Mouse (Mus musculus): Measurements from ENCODE around the gene Socs2.

Gene Socs2

DNA sequence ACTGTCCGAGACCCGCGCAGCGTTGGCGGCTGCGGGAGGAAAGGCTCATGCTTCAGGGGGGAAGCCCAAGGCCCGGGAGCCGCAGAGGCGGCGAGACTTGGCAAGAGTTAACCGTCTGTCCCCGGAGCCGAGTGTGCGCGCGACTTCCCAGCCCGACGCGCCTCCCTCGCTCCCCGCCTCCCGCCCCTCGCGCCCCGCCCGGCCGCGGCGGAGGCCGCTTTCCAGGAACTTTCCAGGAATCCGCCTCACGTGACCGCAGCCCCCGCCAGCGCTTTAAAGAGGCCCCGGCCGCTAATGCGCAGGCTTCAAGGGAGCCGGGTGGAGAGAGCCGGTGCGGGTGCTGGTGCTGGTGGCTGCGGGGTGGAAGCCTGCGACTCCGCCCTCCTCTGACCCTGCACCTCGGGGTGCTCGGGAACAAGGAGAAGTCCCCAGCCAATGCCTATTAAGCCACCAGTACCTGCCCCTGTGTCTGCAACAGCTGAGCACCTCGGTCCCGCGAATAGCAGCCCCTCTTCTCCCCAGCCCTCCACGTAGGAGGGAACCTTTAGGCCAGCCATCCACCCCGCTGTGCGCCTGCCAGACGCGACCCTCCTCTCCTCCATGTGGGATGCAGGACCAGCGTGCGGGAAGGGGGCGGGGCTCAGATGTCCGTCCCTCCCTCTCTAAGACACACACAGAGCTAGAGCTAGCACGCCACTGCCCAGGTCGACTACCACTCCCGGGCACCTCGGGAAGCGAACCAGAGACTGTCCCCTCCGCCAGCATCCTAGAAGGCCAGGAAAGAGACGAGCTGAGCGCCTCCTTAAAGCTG, at the start of gene Socs2:
Gene Socs2, minus strand, starts transcription at position 496 of the 811 bp plus-strand sequence.
- peak; percentile 54 to 58 for DNase-seq

DNA sequence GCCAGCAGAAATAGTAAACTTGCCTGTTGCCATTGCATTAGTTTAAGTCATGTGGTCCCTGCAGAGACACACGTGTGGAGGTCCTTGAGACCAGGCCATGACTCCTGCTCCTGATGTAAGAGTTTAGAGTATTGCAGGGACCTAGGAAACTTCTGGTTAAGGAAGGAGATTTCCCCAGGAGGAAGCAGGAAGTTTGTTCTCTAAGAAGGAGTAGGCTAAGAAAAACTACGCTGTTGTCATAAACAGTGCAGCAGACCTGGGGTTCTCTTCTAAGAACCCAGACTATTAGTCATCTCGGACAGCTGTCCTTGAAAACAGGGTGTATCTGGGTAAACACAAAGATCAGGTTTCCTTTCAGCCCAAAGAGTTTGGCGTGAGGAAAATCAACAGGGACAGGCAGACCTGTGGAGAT, 48.5 kb upstream of the Socs2 start:
- no peak for DNase-seq

DNA sequence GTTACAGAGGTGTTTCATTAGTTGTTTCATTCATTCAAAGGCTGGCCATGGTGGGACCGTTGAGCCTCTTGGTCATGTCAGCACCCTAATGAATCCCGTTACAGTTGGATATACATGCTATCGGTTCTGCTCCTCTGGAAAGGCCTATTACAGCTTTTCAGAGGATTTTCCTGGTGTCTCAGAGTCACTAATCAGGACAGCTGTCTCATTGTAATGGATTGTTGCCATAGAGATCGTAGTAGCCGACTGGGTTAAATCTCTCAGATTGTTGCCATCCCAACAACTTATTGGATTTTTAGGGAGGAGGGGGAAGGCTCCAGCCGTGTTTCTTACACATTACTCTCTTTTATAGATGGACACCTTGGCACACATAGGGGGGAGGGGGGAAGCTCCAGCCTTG, 47.5 kb upstream of the Socs2 start:
- DNase-seq, result no peak

DNA sequence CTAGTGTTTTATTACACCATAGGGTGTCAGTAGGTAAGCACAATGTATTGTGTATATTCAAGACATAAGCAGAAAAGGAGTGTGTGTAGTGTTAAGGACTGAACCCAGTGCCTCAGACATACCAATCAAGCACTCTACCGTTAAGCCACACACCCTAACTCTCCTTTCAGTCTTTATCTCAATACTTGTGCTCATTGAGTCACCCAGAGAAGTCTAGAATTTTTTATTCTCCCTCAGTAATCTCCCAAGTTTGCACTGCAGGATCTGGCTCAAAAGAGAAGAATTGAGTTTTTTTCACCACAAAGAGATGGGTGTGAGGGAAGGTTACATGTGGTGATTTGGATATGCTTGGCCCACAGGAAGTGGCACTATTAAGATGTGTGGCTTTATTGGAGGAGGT, 45.3 kb upstream of the Socs2 start:
- DNase-seq, result no peak

DNA sequence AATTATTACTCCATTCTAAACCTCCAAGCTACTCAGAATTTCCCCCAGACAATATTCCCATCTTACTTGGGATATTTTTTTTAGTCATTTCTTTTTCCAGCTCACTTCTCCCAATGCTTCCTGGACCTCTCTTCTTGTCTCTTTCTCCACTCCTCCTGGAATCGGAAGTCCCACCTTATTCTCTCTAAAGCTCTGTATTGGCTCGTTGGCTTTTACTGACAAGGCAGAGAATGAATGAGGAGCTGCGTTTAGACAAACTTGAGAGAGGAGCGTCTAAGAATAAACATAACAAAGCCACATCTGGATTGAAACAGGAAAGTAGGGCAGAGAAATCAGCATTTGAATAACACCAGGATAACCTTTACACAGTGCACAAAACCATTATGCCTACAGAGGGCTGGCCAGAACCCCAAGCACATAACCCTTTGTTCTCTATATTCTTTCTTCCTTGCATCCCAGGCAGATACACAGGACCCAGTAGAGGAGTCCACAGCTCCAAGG, 44.1 kb upstream of the Socs2 start:
- DNase-seq, result no peak

DNA sequence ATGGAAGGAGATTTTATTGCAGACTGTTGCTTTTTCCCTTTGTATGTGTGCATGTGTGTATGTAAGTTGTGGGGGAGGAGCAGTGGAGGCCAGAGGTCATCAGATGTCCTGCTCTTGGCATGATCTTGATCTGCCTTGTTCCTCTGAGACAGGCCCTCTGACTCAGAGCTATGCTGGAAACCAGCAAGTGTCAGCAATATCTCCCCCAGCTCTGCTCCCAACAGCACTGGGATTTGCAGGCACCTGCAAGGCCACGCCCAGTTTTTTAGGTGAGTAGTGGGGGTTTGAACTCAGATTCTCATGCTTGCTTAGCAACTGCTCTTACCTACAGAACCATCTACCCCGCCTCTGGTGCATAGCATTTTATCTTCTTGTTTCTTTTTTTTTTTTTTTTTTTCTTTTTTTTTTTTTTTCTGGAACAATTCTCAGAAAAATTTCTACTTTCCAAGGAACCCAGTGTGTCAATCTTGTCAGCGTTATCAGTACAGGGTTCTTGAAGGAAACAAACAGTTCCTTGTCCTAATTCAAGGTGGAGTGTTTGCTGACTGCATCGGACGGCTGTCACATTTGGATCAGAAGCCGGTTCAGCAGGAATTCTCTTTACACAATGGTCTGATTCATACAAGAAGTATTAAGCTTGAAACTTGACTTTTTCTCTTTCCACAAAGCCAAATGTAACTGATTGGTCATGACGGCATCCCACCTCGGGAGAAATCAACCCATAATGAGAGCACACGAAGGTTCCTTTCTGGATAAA, 41.2 kb upstream of the Socs2 start:
- no peak for DNase-seq

DNA sequence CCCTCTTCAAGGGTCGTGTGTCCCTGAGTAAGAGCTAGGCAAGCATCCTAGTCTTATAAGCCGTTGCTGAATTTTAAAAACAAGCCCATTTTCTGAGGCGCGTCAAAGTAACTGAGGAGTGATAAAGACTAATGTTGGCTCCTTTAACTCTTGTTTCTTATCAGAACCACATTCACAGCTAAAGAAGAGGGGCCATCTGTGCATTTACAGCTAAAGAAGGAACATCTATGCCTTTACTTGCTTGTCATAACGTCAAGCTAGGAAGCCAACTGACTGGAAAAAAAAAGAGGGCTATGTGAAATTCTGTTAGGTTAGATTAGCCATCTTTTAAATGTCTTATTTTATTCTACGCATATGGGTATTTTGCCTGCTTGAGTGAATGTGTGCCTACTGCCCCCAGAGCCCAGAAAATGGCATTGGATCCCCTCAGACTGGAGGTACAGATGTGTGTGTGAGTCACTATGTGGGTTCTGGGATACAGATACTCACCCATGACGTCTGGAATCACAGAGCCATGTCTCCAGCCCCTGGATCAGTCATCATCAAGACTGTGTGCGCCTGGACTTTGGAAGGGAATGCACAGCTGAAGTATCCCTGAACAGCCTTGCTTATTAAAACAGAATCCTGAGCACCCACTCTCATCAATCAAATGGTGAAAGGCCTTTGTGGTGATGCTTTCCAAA, 40.5 kb upstream of the Socs2 start:
- no peak for DNase-seq

DNA sequence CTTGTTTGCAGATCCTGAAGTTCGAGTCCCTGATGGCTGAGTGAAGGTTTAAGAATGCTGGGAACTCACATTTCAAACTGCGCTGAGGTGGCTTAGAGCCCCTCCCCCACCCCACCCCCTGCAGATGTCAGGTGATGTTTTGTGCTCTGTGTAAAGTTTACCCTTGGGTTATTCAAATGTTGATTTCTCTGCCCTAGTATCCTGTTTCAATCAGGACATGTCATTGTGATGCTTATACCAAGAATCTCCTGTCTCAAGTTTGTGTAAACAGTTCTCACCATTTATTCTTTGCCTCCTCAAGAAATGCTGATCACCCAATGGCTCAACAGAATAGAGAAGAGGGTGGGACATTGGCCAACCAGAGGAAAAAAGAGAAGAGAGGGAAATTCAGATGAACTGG, 39.1 kb upstream of the Socs2 start:
- DNase-seq, result no peak

DNA sequence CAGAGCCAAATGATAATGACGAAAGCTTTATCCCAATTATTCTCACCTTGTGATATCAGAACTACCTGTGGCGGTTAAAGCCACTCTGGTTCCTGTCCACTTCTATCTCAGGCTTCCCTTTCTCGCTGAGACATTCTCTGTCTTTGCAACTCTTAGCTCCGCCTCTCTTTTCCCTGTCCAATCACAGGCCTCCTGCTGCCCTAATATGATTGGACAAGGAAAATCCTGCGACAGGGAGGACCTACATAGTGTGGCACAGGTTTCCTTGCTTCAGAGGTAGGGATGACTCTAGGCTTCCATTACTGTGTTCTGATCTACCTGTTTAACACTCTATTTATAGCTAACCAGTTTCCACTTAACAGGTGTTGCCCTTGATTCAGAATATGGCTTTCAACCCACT, 36.3 kb upstream of the Socs2 start:
- DNase-seq, result no peak

DNA sequence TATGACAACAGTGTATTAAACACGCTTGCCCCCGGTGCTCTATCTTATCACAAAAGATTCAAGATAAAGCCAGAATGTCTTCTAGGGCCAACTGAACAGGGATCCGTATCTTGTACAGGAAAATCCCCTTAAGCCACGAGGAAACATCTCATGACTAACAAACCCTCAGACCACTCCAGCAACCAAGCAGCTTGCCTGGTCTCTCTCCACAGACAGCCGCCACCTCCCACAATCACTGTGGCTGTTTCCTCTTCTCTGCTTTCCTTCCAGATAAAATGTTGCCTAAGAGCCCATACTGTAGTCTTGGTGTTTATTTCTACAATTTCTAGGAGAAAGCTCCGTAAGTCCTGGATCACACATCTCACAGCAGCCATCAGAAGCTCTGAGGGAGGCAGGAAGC, 32.1 kb upstream of the Socs2 start:
- no peak for DNase-seq

DNA sequence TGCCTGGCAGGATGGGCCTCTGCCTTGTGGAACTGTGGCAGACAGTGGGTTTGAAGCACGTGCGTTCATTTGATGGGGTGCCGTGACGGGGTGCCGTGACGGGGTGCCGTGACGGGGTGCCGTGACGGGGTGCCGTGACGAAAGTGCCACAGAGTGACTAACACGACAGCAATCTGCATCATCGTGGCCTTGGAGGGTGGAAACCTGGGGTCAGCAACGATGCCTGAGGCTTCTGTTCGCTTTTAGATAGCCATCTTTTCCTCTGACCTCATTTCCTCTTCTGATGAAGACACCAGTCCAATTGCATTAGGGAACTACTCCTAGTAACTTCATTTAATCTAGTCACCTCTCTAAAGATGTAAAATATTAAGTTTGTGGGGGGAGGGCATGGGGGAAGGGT, 31.0 kb upstream of the Socs2 start:
- no peak for DNase-seq

DNA sequence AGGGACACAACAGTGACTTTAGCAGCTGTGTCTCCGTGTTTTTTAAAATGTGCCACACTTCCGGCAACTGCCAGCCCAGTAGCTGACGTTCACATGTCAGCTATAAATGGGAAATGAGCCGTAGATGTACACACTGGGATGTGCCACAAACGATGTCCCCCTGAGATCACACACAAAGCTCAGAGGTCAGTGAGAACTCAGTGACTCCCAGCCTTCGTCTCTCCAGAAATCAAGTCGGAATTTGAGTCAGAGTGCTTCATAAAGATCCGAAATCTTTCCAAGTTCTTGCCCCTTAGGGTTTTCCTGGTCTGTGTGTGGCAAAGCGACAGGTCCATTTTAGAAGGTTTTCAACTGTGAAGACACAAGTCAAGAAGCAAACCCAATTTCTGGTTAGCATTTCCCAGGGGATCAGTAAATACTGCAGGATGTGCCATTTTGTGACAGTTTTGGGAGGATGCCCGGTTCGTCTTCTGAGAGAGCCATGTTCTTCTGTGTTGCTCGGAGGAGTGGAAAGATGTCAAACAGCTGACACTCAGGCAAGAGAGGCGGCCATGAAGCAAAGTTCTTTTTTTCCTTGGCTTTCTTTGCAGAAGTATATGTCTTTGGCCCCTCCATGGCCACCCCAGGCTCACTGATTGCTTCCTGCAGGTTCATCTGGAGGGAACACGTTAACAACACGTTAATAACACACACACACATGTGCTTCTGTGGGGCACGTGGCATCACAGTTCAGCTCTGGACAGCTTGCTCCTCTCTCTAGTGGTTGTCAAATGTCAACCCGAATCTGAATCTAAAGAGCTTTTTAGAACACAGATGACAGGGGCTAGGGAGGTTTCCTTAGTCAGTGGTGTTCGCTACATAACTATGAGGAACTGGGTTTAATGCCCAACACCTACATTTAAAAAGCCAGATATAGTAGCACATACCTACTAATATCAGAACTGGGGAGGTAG, 28.4 kb upstream of the Socs2 start:
- no peak for DNase-seq

DNA sequence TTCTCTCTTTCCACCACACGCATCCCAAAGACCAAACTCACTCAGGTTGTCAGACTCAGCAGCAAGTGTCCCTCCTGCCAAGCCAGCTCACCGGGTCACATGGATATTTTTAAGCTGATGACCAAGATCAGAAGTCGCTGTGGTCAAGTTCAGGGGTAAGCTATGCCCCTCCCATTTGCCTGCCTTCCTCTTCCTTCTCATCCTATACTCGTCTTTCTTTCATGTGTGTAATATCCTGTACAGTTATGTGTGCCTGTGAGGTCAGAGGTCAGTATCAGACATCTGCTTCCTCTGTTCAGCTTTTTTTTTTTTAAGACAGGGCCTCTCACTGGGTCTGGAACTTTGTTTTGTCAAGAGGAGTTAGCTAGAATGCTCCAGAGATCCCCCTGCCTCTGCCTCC, 25.4 kb upstream of the Socs2 start:
- DNase-seq, result no peak

DNA sequence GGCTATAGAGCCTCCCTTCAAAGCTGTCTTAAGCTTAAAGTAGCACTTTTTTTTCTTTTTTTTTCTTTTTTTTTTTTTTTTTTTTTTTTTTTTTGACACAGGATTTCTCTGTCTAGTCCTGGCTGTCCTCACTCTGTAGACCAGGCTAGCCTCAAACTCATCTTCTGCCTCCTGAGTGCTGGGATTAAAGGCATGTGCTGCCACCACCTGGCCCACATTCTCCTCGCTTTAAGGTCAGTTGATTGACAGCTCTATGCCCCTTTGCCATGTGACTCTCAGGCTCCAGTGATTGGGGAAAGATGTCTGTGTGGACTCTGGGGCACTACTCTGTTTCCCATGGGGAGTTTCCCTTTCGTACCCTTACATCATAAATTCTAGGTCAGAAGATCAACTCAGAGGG, 23.6 kb upstream of the Socs2 start:
- DNase-seq, result no peak

DNA sequence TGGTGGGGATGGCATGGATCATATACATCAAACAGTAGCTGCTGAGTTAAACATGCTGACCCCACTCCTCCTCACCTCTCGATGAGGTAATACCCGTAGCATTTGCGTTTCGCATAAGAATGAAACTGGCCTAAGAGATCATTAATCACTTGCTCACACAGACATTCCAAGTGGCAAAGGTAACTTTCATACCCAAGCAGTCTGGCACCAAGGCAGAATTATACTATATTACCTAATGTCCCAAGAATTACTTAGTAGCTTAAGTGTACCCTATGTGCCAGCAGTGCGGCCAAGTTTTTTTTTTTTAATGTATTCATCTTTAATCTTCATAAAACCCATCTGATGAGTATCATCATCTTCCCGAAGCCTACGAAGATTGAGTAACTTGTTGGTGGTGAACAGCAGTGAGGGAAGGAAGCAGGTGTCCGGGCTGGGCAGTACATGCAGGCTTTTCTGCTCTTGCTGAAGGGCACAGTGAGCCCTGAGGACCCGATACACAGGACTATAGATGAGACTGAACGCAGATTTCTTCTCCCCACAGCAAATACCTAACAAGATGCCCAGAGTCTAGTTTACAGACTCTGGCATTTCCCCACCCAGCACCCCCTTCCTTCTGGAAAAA, 22.8 kb upstream of the Socs2 start:
- DNase-seq, result no peak

DNA sequence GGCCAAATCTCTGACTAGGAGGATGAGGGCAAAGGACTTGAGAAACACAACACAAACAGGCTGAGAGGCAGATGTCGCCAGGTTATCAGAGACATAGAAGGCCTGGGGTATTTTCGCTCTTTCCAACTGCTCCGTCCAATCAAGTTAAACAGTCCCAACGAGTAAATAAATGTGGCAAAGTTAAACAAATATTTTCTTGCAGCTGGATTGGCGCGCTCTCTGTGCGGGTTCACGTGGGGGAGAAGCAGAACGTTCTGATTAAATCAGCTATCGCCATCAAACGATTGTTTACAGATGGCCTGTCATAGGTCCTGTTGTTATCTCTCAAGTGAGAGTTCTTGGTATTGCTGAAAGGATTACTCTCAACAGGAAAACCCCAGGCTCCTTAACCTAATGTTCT, 22.0 kb upstream of the Socs2 start:
- DNase-seq, result no peak

DNA sequence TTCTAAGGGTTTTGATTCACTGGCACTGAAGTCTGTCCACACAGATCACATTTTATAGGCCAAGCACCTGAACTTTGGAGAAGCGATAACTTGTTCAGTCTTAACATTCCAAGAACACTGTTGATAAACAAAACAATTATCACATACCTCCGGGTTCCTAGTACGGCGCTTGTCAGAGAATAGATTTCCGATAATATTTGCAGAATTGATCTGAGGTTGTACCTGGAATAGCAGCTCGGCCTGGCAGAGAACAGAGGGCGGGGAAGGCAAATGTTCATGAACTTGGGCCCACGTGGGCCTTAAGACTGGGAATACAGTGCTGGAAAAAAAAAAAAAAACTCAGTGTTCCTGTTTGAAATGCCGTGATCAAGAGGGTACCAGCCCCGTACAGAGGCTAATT, 13.3 kb upstream of the Socs2 start:
- no peak for DNase-seq

DNA sequence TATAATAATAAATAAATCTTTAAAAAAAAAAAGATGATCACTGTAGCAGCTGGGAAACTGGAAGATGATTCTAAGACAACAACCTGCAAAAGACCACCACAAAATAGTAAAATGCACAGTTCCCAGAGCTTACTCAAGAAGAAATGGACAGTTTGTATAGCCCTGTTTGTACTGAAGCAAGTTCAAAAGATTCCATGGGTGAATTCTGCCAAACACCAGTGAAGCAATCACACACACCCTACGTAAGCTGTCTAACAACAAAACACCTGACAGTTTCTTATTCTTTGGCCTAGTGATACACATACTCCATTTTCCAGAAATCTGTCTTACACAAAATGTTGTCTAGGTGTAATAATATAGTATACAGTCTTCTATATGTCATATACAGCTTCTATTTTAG, 12.1 kb upstream of the Socs2 start:
- DNase-seq, result no peak

DNA sequence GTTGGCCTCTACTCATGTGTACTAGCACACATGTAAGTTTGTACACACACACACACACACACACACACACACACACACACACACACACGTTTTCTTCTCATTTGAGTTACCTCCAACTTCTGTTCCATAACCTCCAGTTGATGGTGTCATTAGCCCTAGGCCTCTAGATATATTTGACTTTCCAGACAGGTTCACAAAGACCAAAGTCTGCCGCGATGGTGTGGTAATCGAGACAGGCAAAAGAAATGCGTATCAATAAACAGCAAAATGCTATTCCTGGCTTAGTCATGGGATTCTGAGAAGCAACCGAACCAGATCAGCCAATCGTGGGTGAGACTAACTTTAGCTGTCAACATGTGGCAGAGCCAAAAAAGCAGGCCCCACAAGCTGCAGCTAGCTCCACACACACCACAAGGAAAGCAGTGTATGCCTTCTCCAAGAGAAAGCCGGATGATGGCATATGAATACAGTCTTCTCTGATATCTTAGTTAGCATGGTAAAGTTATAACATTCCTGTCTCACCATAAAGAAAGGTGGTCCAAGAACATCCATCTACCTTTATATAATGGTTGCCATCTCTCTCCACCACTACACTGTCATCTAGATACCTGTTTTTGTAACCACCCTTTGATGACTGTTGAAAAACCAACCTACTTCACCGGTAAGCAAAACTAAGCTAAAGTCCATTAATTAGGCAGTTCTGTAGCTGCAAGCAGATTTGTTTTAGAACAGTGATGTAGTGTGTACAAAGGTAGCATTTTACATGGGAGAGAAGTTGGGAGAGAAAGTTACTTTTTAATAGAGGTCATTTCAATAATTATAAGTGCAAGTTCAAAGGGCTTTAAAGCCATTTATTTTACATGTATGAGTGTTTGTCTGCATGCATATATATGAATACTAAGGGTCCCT, 9.5 kb upstream of the Socs2 start:
- no peak for DNase-seq

DNA sequence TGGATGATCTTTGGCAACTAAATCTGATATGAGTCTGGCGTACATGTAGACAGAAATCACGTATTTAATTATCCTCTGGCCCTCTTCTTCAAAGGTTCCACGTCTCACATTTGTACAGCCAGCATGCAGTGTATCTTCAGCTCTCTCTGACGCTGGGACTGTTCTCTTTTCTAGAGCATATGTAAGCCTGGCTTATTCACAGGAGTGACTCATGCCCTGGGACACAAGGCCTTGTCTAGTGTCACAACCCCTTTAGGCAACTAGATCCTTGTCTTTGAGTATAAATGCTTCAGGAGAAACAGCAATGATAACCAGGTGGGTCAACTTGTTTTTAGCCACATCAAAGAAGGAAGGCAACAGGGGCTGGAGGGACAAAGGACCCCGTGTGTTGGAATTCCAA, 5.7 kb upstream of the Socs2 start:
- no peak for DNase-seq

DNA sequence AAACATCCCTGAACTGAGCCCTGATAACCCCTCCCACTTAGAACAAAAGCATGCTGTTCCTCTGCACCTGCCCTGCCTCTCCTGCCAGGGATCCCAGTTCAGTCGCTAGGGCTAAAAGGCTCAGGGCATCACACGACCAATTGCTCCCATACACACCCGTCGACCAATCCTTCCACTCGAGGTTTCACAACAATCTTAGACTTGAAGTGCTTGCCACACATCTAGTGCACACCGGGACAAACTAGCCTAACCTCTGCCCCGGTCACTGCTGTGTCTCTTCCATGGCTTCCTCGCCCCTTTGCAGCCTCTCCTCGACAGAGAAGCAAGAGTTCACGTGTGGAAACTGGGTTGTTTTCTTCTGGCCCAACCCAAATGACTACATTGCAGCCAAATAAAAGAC, 3.3 kb upstream of the Socs2 start:
- no peak for DNase-seq
